Mouse (Mus musculus) cerebral cortex, adult 2 months (tissue): ENCODE results near the gene Gatm.

Experiments
- WGBS: fragments of 180-500 bp; shearing (Covaris S2); methylation state at CpG from one replicate; pipeline ENCODE4 v1.1.7; 2018; 5-methylcytosine and 5-hydroxymethylcytosine counted together

The Gatm gene

GRCm38 (mm10) chr2:122611654-122611973 is 511 bp upstream of the Gatm start:
- 80% methylated on average over 4 of the region's 4 CpGs for WGBS

GRCm38 (mm10) chr2:122608820-122609219 is 2.3 kb downstream of the Gatm start:
- WGBS = 63% methylated on average over 9 of the region's 9 CpGs

GRCm38 (mm10) chr2:122605829-122606228 is 5.3 kb downstream of the Gatm start:
- WGBS = 68% methylated on average over 5 of the region's 5 CpGs

GRCm38 (mm10) chr2:122601354-122601753 is 9.7 kb downstream of the Gatm start:
- 55% methylated on average over 2 of the region's 2 CpGs for WGBS

GRCm38 (mm10) chr2:122599736-122600135 is 11.4 kb downstream of the Gatm start:
- WGBS = 57% methylated on average over 2 of the region's 2 CpGs

GRCm38 (mm10) chr2:122595461-122595860 is 15.6 kb downstream of the Gatm start:
- 95% methylated on average over 16 of the region's 16 CpGs for WGBS

- 54% methylated on average over 2 of the region's 2 CpGs for WGBS
Measured at GRCm38 (mm10) chr2:122591213-122591612, 19.9 kb downstream of the Gatm start.

- 89% methylated on average over 1 of the region's 1 CpGs for WGBS
Measured at GRCm38 (mm10) chr2:122590351-122590750, 20.8 kb downstream of the Gatm start.

GRCm38 (mm10) chr2:122587861-122588519 is 23.1 kb downstream of the Gatm start:
- 46% methylated on average over 8 of the region's 8 CpGs for WGBS

GRCm38 (mm10) chr2:122586258-122586657 is 24.8 kb downstream of the Gatm start:
- WGBS = 73% methylated on average over 3 of the region's 3 CpGs

- WGBS = 94% methylated on average over 3 of the region's 3 CpGs
Measured at GRCm38 (mm10) chr2:122582324-122582723, 28.8 kb downstream of the Gatm start.

GRCm38 (mm10) chr2:122581361-122582017 is 29.6 kb downstream of the Gatm start:
- WGBS = 32% methylated on average over 3 of the region's 3 CpGs

- 66% methylated on average over 10 of the region's 10 CpGs for WGBS
Measured at GRCm38 (mm10) chr2:122580426-122580825, 30.7 kb downstream of the Gatm start.

- WGBS = 97% methylated on average over 1 of the region's 1 CpGs
Measured at GRCm38 (mm10) chr2:122577316-122577715, 33.8 kb downstream of the Gatm start.

- WGBS = 61% methylated on average over 5 of the region's 5 CpGs
Measured at GRCm38 (mm10) chr2:122576295-122576694, 34.8 kb downstream of the Gatm start.

- WGBS = 45% methylated on average over 11 of the region's 11 CpGs
Measured at GRCm38 (mm10) chr2:122575470-122575869, 35.6 kb downstream of the Gatm start.

- 90% methylated on average over 1 of the region's 1 CpGs for WGBS
Measured at GRCm38 (mm10) chr2:122572438-122572837, 38.7 kb downstream of the Gatm start.

GRCm38 (mm10) chr2:122571326-122571725 is 39.8 kb downstream of the Gatm start:
- WGBS = 67% methylated on average over 4 of the region's 4 CpGs

GRCm38 (mm10) chr2:122570430-122570829 is 40.7 kb downstream of the Gatm start:
- 87% methylated on average over 4 of the region's 4 CpGs for WGBS

- WGBS = 4% methylated on average over 3 of the region's 3 CpGs
Measured at GRCm38 (mm10) chr2:122569439-122569838, 41.7 kb downstream of the Gatm start.

- 96% methylated on average over 1 of the region's 1 CpGs for WGBS
Measured at GRCm38 (mm10) chr2:122562251-122562650, 48.9 kb downstream of the Gatm start.

GRCm38 (mm10) chr2:122561221-122561620 is 49.9 kb downstream of the Gatm start:
- WGBS = 97% methylated on average over 5 of the region's 5 CpGs

GRCm38 (mm10) chr2:122558317-122558716 is 52.8 kb downstream of the Gatm start:
- 10% methylated on average over 2 of the region's 2 CpGs for WGBS
